Mouse (Mus musculus) right cerebral cortex, adult 18-20 months (tissue): ENCODE measurements at regions not wholly inside any gene's neighbourhood (a gene's known extent, or its start where the extent isn't known, plus 50 kb on each side); places are given as distances from the start of the nearest gene placed in this dataset.
A peak's percentile ranks its signal among the peaks of the same experiment; 100 is the strongest.

ENCODE experiments used
- DNase-seq: peaks from one replicate; pipeline ENCODE4 v3.0.0; 2022; ENCODE audit warnings: mixed read lengths

DNA sequence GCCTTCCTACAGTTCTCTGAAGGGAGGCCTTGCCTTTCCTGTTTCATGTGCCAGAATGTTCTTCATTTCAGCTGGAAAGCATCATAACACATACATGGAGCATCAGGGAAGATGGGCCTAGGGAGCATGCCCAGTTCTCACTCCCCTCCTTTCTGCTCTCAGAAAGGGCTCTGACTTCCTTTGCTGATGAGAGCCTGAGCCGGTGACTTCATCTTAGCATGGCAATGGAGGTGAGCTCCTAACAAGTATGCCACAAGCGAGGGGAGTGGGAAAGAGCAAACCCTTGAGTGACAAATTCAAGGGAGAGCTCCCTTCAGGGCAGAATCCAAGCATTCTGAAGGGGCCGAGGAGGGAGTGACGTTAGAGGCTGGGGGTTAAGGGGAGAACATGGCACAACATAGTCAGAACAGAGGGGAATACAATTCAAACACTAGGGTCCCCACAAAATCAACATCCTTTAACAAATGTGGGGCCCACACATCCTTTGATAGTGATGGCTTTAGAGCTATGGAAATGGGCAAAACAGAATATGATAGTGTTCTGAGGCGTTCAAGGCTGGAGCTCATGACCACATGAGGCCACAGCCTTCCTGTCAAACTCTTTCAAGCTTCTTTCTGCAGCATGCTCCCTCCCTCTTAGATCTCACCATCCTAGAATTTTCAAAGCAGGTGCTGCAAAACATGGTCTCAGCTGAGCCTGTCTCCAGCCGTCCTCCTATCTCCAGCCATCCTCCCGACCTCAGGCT, 437.4 kb upstream of the 3110018I06Rik start:
- no peak for DNase-seq

DNA sequence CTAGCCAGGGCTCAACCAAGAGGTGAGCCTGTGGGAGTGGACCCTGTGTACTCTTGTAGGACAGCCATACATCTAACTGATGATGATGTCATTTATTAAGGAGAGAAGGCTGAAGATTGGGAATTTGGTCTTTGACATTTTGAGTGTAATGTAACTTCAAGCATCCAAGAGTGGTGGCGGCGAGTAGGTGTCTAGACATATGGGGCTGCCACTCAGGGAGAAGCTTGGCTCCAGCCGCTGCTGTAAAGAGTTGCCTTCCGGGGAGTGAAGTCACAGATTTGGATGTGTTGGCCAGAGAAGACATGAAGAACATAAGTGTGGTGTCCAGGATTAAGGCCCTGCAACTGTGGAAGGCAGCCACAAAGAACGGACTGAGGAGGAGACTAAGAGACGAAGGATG, 436.3 kb upstream of the 3110018I06Rik start:
- DNase-seq, result peak; percentile 63

DNA sequence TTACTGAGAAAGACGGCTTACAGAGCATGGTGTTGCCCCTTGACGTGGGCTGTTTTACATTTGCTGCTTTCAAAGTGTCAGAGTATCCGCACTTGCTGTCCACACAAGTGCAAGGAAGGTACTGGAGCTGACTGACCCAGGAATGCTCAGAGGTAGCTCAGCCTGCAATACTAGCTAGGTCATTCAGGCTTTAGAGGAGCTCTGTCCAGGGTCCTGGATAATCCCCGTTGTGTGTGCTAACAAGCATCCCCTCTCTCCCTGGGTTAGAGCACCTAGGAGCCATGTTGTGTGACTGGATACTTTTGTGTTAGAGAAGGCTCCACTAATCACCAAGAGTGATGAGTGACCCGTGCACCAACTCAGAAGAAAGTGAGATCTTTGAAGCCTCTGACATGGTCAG, 431.9 kb upstream of the 3110018I06Rik start:
- no peak for DNase-seq

DNA sequence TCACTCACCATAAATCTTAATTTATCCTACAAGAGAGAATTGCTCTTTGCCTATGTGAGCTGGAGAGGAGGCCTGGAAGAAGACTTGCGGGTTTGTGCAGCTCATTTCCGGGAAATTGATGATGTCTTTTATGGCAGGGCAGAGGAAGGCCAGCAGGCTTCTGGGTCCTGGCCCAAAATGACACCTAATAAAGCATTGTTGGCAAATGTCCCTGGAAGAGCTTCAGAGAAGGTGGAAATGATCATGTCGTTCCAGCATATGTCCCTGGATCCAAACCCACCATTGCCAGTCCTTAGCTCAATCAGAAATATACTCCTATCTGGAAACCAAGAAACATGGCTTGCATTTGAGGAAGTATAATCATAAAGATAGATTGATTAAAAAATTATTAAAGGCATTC, 427.9 kb upstream of the 3110018I06Rik start:
- DNase-seq, result no peak

DNA sequence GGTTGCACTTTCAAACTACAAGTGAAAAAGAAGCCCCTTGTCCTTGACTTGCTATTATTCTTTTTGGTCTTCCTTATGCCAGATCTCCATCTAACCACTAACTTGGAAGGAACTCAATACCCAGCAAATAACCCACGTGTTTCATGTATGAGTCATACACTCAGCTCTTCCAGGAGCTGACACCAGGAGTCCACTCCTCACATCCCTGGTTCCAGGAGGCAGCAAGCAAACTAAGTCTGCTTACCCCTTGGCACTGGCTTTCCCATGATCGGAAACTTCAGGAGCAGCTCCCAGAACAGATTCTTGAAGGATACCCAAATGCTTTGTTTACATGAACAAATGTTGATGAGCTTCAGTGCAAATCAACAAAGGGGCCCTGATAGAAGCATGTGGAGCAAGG, 421.1 kb upstream of the 3110018I06Rik start:
- DNase-seq, result no peak

DNA sequence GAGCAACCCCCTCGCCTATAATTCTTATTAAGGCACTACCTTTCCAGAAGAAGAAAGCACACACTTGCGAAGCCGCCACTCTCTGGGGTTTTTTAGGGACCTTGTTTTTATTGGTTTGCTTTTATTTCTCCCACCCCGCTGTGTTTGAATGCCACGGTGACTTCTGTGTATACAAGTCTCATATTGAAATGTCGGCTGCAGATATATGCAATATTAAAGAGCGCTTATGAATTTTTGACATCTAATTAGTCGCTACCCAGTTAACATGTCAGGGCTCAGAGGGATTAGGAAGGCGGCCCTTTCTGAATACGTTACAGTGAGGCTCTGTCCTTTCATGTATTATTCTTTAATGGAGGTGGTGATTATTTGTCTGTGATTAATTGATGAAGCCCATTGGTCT, 405.9 kb upstream of the 3110018I06Rik start:
- no peak for DNase-seq

DNA sequence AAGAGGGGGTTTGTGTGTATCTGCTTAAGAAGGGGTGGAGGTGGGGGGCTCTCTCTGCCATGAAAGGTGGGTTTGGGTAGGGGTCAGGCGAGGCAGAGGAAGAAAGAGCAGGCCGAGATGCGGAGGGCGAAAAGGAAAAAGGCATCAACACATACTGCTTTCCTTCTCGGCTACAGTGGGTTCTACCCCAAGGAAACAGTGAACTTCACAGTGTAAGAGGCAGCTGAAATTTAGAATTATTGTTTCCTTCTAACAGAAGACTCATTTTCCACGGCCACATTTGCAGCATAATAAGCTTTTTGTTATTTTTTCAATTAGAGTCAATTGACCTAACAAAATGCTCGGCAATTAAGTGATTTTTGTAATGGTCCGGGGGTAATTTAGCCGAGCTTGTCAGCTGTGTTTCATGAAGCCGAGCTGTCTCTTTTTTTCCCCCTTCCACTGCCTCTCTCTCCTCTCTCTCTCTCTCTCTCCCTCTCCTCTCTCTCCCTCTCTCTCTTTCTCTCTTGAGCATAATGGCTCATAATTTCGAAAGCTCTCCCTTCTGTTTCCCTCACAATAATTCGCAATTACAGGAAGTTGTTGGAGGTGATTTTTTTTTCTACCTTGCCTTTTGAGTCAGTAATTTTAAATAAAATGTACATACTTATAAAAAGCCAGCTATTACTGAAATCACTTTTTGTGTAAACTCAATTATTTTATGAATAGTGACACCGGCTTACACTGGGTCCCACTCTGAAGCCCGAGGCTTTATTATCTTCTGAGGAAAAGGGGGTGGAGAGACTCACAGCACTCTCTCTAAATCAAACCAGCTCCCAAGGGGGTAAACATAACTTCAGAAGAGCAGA, 403.1 kb upstream of the 3110018I06Rik start:
- DNase-seq, result no peak

DNA sequence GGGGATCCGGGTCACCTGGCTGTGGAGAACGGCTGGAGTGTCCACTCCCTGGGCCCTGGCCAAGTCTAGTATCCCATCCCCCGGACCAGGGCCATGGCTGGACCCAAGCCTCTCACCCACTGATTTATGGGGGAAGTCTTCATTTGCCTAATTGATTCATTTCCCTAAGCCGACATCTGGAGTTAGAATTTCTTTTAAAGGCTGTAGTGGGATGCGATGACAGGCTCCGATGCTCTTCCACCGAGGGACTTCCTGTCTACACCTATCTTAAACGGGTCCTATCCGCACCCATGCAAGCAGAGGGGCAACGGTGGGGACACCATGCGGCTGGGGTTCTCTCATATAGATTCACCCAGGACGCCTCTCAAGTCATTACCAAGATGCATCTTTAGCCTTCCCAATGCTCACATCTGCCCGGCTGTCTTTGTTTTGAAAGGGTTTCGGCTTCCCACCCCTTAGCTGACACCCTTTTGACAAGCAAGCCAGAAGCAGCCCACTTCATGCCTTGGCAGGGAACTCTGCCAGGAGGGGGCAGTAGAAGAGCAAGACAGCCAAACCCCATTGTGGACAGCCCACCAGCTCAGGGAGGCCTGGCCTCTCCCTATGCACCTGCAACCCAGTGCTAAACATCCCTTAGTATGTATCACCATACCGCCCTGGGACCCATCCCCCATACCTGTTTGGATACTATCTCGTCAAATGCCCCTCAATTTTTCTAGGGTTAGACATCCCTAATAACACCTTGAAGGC, 402.4 kb upstream of the 3110018I06Rik start:
- peak; percentile 20 for DNase-seq

DNA sequence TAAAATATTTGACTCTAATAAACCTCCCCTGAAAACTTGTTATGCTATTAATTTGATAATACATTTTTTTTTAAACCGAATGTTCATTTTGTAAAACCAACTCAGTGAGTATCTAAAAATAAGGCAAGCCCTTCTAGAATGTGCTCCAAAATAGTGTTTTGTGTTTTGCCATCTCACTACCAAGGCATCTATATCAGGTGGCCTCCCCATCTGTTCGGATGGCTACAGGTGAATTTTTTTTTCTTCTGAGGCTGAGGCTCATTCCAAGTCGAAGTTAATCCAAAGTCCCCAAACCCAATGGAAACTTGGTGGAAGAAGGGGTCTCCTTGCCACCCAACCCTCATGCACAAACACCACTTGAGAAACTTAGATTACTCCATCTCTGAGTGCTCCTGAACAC, 396.3 kb upstream of the 3110018I06Rik start:
- DNase-seq, result no peak

DNA sequence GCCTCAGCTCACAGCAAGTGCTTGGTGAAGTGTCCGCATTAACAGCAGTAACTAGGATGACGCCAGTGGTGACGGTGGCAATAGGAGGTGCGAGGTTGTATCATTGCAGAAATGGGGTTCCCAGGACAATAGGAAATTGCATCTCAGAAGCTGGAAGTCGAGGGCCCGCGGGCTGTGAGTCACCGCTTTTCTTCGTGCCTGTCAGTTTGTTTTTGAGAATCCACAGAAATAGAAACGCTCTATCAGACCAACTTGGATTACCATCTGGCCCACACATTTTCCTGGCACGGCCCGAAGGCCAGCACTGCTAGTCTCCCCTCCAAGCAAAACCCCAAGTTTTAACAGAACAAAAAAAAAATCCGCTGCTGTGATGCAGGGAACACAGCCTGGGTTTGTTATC, 395.1 kb upstream of the 3110018I06Rik start:
- DNase-seq, result peak; percentile 72

DNA sequence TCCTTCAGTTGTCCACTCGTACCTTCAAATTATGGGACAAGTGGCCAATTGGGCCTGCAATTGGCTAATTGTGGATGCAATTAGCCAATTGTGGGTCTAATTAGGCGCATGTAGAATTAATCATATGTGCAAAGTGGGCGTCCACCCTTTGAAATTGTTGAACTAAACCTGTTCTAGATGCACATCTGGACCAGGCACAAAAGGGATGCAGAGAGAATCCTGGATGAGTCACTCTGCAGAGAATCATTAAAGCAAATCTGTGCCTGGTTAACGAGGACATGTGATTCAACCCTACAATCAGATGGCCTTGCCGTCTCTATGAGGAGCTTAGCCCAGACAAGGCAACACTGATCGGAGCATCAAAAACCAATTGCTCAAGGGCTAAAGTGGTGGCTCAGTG, 393.0 kb upstream of the 3110018I06Rik start:
- DNase-seq, result no peak

DNA sequence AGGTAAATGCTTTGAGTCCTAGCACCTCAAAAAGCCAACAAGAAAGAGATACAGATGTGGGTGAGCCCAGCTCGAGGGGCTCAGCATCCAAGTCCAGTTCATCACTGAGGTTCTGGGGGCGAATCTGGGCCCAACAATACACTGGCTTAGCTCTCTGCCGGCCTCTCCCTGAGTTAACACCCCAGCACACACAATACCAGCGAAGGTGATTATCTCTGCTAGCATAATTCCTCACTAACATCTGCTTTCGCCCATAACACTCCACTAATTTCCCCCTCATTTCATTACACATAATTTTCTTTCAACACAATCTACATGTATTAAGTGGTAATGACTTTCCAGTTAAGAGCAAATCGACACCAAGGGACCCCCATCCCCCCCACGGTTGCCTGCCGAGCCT, 383.9 kb upstream of the 3110018I06Rik start:
- DNase-seq, result no peak

DNA sequence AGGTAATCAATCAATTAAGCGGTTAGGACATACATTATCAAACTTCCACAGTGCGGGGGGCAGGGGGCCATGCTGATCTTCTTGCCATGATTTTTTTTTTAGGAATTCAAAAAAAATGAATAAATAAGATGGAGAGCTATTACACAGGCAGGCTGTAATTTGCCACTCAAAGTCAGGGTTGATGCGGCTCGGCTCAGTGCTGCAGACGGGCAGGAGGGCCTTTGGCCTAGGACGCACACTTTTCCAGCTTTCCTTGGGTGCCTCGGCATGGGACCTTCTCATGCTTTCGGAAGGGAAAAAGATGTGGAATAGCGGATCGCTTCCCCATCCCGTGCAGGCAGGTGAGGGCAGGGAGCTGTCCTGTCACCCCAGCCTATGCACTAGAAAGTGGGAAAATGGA, 383.4 kb upstream of the 3110018I06Rik start:
- no peak for DNase-seq

DNA sequence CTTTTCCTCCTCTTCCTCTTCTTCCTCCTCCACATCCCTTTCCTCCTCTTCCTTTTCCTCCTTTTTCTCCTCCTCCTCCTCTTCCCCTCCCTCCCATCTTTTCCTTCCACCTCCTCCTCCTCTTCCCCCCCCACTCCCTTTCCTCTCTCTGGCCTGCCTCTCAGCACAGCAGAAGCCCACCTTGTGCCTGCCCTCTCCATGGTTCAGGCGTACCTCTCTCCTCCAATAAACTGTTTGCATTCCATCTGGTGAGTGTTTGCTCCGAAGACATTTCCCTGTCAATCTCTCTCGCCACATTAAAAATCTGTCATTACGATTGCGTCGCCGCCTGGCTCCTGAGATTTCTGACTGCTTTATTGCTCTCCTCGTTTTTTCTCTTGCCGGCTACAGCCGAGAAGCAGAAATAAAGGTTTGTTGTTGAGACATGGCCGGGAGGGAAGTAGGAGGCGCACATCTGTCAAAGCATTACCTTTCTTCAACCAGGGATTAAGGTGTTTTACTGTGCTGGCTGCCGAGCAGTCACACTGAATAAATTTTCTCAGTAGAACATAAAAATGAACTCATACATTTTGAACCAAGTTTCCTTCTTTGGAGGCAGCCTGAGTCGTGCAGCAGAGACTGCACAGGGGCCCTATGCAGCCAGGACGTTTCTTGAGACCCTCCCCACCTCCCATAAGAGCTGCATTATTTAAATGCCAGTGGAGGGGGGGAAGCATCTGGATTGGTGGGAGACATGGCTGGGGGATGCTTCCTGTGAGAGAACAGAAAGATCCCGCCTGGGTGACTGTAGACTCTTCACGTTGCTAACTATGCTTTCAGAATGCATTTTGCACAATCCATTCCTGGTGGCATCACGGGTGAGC, 376.3 kb upstream of the 3110018I06Rik start:
- DNase-seq, result peak; percentile 42

DNA sequence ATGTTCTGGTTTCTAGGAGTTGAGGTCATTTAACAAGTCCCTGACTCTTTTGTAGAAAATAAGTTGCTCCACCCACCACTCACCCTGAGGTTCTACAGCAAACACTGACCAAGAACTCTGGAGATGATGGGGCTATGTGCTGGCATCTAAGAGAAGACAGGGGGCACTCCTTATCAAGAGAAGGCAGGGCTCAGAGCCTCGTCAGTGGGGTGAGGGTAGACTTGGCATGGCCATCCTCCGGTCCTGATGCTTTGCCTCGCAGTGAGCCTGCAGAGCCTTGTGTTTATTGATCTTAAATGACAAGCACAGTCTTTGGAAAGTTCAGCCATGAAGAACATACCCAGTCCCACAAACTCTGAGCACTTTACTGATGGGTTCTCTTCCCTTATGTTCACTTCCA, 370.1 kb upstream of the 3110018I06Rik start:
- DNase-seq, result no peak

DNA sequence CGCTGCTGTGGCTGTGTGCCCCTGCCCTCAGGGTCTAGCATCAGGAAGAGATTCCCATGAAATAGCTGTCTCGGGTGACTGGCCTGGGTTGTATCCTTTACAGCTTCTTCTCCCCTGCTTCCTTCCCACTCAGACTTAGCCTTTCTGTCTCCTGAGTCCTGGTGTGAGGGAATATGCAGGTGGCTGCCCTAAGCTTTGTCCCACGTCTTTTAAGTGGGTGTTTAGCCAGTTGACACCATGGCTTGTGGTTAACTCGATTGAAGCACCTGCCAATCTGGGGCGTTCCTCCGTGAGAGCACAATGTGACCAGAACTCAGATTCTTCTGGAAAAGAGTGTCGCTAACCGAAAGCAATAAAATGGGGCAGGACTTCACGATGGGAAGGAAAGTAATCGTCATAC, 369.4 kb upstream of the 3110018I06Rik start:
- no peak for DNase-seq

DNA sequence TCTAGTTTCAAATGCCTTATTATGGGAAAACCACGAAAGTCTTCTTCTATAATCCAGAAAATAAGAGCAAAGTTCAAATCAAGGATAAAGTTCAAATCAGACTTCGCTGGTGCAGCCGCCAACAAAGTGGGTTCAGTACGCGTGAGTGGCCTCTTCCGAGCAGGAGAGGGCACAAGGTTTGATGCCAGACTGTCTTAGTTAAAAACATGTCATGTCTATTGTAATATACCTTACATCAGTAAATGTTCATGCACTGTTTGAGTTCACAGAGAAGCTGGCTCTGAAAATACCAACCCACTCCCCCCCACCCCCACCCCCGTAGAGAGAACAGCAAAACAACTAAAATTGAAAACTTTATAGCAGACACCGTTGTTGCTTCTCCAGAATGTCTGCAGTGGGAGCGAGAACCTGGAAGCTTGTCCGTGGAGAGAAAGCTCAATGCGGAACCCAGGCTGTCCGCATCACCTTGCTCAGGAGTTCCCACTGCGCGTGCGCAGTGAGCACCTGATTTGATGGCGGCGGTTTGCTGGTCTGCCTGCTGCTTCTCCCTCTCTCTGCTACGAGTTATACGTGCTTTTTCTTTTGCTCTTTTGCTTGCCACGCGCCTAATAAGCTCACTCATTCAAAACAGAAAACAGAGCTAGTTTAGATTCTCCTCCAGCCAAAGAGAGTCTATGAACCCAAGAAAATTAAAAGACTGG, 367.8 kb upstream of the 3110018I06Rik start:
- no peak for DNase-seq

DNA sequence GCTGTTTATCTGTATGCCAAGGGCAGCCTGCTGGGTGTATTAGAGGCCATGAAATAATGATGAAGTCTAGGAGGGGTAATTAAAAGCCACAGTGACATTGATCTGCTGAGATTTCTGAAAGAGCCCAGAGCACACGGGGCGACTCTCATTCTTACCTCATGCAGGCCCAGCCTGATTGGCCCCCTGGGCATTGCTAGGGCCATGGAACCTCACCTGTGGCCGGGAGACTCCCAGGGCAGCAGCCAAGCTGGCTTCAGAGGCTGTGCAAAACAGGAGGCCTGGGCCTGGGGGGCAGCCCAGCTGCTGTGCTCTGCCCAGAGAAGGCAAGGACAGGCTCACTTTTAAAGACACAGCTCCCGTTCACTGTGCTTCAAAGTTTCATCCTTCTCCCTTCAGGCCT, 366.4 kb upstream of the 3110018I06Rik start:
- DNase-seq, result no peak

DNA sequence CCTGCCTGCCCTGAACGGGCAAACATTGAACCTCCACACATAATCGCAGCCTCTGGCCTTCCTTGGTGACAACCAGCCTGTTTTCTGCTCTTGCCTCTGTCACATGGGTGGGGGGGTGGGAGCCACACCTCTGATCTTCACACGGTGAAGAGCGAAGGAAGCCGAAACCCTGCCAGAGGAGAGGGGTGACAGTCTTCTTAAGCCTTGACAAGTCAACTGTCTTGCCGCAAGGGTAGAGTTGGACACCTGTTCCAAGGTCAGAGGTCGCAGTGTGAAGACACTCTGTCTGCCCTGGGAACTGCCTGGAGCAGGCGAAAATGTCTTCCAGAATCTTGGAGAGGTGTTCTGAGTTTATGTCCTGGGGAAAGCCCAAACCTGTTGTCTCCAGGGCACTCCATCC, 364.8 kb upstream of the 3110018I06Rik start:
- DNase-seq, result no peak

DNA sequence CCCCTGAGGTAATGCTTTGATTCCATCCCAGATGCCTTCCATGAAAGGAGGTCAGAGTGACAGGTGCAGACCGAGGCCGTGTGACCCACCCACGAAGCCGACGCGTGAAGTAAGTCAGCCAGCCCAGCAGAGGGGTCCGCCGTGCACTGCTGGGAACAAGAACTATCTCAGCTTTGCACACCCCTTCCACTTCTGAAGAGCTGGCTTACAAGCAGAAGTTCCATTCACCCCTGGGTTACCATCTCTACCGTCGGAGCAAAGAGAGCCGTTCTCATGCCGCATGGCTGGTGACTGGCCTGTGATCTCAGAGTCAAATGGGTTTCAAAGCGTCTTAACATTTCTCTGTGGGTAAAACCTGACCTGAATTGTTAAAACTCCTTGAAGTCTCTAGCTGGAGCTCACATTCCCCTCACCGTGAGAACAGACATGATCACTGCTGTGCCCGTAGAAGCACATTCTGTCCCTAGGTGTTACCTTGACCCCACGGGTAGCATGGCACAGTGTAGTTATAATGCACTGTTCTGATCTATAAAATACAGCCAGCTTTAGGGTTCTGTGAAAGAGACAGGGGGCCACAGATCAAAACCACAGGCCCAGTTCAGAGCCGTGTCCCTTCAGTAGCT, 364.1 kb upstream of the 3110018I06Rik start:
- no peak for DNase-seq

DNA sequence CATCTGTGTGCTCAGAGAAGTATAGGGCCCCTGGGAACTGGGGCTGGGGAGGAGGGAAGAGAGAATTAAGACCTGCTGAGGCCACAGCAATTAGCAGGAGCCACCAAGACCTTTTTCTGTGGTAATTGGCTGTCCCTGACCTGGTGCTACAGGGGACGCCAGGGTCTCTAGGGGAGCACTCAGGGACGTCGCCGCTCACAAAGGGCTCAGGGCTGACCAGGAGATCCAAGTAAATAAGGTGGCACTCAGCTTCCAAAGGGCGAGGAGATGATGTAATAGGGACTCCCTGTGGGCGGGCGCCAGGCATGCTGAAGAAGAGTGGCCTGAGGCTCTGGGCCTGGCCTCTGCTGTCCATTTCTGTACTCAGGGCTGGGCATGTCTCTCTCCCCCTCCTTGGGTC, 363.2 kb upstream of the 3110018I06Rik start:
- no peak for DNase-seq

DNA sequence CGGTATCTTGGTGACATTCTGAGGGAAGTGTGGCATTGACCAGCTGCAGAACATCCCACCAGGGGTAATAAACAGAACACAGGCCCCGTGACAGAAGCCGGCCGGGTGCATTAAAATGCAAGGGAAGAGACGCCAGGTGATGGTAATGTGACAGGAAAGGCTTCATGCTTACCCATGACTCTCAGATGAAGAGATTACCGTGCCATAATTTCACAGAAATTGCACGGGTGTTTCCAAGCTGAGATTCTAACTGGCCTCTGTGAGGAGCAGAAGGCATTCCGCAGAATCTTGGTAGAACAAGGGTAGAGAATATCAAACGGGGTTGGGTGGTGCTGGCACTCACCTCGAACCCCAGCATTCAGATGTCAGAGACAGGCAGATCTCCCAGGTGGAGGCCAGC, 362.4 kb upstream of the 3110018I06Rik start:
- DNase-seq, result no peak
